Mouse (Mus musculus) small intestine, adult 2 months (tissue): ENCODE results near the gene Gm18336.

ENCODE experiments used
- CTCF ChIP-seq: fragments of 200-500 bp; IDR thresholded peaks from 2 replicates; pipeline ENCODE4 v1.5.1; 2012; ENCODE audit warnings: low read depth, mild to moderate bottlenecking, control low read depth, inconsistent platforms, low read length, moderate library complexity, mixed read lengths; ENCODE audit not compliant: insufficient replicate concordance, insufficient read length; ENCODE audit errors: extremely low read depth
- POLR2A ChIP-seq: fragments of 200-500 bp; IDR thresholded peaks from 2 replicates; pipeline ENCODE4 v1.6.1; 2012; ENCODE audit warnings: low read depth, mild to moderate bottlenecking, control low read depth, inconsistent platforms, low read length, moderate library complexity

DNA sequence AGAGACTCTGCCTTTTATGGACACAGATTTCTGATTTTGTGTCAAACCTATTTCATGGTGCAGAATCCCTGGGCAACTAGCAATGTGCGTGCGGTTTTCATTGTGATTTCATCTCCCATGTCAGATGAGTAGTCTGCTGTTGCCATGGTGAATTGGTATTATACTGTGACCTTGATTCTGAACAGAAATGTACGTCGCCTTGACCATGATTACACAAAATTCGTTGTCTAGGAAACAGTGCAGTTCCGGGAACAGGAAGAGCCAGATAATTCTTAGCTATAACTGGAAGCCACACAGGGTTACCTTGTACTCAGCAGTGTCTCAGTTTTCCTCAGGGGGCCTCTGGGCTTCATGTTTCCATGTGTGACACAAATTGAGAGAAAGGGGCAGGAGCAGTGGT is 14.1 kb downstream of the Gm18336 start:
- TF ChIP-seq CTCF (no peak), POLR2A (no peak)
